Mouse (Mus musculus) MEL-GATA-1-ER (cell line): Measurements from ENCODE around the gene Myo1c.

ENCODE experiments used
- DNase-seq: peaks from one replicate; pipeline ENCODE4 v3.0.0-alpha.2; 2012; ENCODE audit warnings: low read depth; ENCODE audit errors: extremely low read depth

Myo1c gene

GRCm38 (mm10) chr11:75649155-75649561 is 1.1 kb upstream of the Myo1c start:
- peak; percentile 56 for DNase-seq

- DNase-seq, result no peak
Observed at GRCm38 (mm10) chr11:75650958-75651425, 688 bp downstream of the Myo1c start.

GRCm38 (mm10) chr11:75651426-75652221 is 1.3 kb downstream of the Myo1c start:
- peak; percentile 64 for DNase-seq

- no peak for DNase-seq
Observed at GRCm38 (mm10) chr11:75652222-75652941, 2.1 kb downstream of the Myo1c start.

- no peak for DNase-seq
Observed at GRCm38 (mm10) chr11:75652942-75653684, 2.8 kb downstream of the Myo1c start.

GRCm38 (mm10) chr11:75653781-75654470 is 3.6 kb downstream of the Myo1c start:
- peak; percentile 71 for DNase-seq

GRCm38 (mm10) chr11:75654471-75655390 is 4.4 kb downstream of the Myo1c start:
- peak; percentile 89 for DNase-seq

GRCm38 (mm10) chr11:75655621-75656545 is 5.6 kb downstream of the Myo1c start:
- DNase-seq, result no peak

- no peak for DNase-seq
Observed at GRCm38 (mm10) chr11:75656621-75657590, 6.6 kb downstream of the Myo1c start.

GRCm38 (mm10) chr11:75657841-75658240 is 7.5 kb downstream of the Myo1c start:
- no peak for DNase-seq

GRCm38 (mm10) chr11:75658311-75658710 is 8.0 kb downstream of the Myo1c start:
- DNase-seq, result no peak

GRCm38 (mm10) chr11:75658996-75659750 is 8.9 kb downstream of the Myo1c start:
- no peak for DNase-seq

GRCm38 (mm10) chr11:75660081-75660590 is 9.8 kb downstream of the Myo1c start:
- DNase-seq, result no peak

GRCm38 (mm10) chr11:75660941-75661800 is 10.9 kb downstream of the Myo1c start:
- DNase-seq, result no peak

GRCm38 (mm10) chr11:75662131-75662530 is 11.8 kb downstream of the Myo1c start:
- no peak for DNase-seq

GRCm38 (mm10) chr11:75666296-75666695 is 16.0 kb downstream of the Myo1c start:
- no peak for DNase-seq
